Mouse (Mus musculus) left cerebral cortex, adult 9 months (tissue): Measurements from ENCODE around the gene Plg.
A peak's percentile ranks its signal among the peaks of the same experiment; 100 is the strongest.

ENCODE experiments used
- DNase-seq, 2 experiments: peaks; one replicate each; pipeline ENCODE4 v3.0.0; 2022; ENCODE audit warnings: low spot score in 2 of 2

Plg gene

DNA sequence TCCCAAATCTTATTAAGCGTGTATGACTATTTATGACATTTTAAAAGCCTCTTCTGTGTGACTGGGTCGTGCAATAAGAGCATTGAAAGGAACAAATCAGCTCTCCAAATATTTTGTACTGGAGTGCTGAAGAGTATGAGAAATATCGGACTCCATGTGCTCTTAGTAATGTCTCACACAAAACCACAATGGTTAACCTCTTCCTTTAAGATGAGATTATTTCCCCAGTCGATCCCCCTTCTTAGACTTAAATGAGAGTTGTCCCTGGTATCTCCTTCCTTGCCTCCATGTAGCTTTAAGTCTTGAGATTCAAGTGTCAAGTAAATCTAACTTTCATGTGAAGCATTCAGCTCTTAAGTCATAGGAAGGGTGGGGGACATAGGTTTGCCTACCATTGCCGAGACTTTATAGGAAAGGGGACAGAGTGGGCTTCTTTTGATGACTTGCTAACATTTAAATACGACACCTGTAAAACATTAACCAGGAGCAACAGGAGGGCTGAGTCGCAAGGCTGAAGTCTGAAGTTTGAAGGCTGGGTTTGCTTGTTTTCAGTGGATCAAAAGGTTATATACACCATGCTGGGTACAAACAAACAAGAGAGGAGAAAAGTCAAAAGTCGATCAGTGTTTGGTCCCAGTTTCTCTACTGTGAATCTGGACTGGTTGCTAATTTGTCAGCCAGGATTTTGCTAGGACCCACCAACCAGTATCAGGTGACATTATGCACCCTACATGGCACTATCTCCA is 6.8 kb downstream of the Plg start:
- DNase-seq: no peak

DNA sequence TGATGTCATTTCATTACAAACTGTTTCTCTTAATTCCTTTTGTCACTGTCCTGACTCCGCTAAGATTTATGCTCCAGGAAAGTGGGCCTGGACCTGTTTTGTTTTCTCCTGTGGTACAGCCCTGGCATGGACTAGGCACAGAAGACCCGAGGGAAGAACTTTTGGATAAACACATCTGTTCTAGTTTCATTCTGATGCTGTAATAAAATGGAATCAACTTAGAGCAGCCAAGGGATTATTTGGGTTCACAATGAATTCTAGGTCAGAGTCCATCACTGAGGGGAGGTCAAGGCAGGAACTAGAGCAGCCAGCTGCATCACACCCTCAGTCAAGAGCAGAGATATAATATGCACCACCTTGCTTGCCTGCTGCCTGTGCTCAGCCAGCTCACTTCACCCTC is 9.4 kb downstream of the Plg start:
- no peak for DNase-seq

DNA sequence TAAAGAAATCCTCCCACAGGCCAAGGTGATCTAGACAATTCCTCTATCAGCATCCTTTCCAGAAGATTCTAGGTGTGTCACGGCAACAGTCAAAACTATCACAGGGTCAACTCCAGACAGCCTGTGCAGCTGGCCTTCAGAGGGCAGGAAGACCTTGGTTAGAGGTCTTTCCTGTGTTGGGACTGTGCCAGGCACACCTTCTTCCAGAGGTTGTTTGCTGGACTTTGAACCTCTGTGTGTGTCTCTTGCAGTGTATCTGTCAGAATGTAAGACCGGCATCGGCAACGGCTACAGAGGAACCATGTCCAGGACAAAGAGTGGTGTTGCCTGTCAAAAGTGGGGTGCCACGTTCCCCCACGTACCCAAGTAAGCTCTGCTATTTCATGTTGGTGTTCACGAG is 9.8 kb downstream of the Plg start:
- no peak for DNase-seq

DNA sequence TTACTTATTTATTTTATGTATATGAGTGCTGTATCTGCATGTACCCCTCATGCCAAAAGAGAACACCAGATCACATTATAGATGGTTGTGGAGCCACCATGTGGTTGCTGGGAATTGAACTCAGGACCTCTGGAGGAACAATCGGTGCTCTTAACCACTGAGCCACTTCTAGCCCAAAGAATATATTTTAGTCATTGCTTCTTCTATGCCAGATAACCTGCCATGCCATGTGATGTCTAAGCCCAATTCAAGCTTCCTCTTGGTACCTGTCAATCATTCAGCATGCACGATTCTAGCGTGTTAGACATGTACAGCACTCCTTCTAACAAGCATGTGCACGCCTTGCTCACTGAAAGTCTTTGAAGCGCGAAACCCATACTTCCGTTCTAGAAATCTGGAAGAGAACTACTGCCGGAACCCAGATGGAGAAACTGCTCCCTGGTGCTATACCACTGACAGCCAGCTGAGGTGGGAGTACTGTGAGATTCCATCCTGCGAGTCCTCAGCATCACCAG is 17.8 kb downstream of the Plg start:
- no peak for DNase-seq

DNA sequence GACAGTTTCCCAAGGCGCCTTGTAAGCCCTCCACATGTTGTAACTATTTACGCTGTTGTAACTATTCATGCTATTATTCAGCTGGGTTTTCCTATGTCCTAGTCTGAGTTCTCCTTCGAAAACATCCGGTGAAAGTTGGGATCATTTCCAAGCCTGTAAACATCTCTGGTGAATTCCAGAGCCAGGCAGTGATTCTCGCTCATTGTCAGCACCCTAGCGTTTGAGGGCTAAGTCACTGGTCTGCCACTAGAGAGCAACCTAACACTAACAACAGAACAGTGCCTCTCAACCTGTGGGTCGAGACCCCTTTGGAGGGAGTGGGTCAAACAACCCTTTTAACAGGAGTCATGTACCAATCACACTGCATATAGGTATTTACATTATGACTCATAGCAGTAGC is 25.0 kb downstream of the Plg start:
- DNase-seq: no peak

DNA sequence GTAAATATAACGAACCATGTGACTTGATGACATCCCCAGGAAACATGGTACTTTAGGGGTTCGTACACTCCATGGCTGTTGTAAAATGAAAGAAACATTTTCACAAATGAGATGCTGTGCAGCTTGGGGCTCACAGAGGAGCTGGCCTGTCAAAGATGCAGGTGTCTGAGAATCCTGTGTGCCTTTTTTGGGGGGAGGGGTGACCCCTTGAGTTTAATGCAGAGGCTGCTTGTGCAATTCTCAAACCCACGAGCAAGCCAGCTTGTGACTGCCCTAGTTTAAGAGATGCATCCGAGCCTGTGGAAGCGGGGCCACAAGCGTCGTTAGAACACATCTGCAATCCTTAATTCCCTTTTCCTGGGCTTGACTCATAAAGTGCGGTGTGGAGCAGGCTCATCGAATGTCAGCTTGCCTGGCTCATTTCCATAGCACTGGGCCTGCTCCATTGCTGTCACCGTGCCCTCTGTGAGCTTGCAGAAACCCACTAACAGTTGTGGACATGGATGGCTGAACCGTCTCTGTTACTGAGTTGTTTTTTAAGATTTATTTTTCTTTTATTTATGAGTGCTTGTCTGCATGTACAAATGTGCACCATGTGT is 31.0 kb downstream of the Plg start:
- no peak for DNase-seq

DNA sequence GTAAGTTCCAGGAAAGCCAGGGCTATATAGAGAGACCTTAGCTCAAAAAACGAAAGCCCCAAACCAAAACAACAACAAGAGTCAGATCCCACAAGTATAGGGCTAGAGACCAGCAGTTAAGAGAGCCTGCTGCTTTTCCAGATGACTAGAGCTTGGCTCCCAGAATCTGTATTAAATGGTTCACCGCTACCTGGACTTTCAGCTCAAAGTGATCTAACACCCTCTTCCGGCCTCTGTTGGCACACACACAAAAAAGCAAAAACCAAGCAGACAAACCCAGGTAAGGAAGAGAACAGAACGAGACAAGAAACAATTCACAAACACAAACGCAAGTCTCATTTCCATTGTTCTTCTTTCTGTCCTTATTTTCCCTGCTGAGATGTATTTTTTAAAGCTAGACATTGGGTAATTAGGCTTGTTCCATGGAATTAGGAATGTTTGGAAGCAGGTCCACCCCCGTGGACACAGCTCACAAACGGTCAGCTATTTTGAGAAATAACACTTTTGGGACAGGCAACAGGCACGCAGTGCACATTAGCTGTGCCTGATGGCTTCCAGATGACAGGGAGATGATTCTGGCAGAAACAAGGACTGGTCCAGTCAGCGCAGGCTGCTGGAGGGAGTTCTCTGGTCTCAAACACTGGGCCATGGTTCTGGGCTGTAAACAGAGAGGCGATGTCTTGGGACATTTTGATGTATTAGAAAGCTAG is 33.9 kb downstream of the Plg start:
- no peak for DNase-seq

DNA sequence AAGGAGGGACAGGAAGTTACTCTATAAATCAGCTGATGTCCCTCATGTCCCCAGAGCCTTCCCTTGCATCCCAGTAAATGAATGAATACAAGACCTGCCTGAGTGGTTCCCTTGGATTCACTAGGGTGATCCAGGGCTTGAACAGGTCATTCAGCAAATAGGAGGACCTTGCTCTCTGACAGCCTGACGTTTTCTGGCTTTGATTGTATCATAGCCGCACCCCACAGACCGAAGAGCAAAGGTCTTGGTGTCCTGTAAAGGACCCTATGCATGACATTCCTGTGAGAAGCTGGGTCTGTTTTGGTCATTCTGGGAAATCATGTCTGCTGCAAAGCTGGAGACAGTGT is 34.5 kb downstream of the Plg start:
- DNase-seq: no peak

DNA sequence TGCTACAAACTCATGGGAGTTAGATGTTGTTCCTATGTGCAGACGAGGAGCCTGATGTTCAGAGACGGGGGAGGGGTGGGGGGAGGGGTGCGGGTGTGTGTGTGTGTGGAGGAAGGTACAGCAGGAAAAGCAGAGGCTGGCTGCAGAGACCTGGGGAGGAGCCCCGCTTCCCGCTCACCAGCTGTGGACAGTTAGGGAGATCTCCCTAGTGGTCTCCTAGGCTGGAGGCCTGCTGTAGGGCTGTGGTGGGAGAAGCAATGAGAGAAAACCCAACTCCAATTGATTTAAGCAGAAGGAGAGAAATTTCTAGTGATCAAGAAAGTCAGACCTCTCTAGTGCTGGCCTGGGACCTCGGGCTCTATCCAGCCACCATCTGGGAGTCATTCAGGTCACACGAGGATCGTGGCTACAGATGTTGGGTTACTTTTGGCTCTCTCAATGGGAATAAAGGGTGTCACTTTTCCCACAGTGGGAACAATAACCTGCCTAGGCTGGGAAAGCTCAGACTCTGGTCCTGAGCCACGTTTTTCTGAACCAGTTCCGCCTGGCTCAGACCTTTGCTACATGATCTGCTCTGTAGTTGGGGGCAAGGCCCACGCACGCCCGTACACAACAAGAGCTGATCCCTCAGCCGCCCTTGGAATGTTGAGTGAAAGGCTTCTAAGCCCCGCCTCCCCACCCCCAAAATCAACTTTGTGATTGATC is 36.8 kb downstream of the Plg start:
- no peak for DNase-seq

DNA sequence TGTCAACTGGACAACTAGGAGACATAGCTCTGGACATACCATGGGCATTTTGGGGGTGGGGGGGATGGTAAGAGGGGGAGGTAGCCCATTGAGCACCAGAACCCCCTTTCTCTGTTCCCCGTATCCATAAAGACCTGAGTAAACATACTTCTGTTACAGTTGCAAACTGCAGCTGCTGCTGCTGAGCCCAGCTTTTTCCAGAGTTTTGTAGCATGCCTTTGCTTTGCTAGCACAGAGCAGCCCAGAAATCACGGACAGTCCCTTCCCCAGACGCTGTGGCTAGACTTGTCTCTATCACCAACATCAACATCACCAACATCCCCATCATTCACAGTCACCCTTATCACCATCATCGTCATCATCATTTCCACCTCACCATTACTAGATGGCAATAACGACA is 37.3 kb downstream of the Plg start:
- DNase-seq: no peak

DNA sequence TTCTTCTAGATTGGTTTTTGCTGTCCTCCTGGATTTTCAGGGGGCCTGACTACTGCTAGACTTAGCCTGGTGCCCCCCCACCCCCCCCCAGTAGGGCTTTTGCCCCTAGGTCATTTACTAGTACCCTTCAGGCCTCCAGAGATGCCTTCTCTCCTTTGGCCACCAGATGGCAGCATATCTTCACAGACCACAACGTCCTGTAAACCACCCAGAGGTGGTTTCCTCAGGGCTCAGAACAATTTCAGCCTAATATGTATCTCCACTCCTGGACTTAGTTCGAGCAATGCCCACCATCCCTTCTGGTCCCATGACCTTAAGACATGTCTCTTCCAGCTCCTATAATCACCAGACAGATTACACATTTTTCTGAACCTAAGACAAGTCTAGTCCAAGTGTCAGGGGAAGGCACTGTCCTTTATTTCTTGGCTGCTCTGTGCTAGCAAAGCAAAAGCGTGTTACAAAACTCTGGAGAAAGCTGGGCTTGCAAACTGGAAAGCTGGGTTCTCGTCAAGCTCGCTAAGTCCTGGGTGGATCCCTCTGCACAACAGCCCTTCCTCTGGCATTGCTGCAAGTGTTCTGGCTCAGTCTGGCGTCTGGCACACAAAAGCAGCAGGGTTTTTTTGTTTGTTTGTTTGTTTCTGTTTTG is 38.0 kb downstream of the Plg start:
- DNase-seq: peak in 1 of 2 experiments; percentile 83

DNA sequence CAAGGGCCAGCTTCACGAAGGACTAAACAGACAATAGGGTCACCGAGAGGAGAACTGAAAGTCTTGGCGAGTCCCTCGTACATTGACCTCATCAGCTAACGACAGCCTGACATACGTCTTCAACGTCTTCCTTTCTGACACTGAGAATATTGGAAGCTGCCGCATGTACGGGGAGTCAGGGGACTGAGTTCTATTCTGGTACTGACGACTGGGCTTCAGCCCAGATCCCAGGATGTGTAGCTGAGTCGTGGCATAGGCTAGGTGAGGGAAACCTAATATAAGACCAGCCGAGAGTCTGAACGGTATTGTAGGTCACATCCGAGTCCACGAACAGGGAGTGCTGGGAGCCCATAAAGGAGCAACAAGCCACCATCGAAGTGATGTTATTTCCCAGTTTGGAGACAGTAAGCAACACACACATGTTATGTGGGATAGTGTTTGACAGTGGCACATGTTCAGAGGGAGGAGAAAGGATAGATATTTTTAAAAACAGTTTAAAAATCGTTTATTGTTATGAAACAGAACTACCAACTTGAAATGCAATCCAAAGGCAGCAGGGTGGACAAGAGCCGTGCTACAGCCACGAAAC is 41.2 kb downstream of the Plg start:
- peak in 1 of 2 experiments; percentile 14 for DNase-seq

DNA sequence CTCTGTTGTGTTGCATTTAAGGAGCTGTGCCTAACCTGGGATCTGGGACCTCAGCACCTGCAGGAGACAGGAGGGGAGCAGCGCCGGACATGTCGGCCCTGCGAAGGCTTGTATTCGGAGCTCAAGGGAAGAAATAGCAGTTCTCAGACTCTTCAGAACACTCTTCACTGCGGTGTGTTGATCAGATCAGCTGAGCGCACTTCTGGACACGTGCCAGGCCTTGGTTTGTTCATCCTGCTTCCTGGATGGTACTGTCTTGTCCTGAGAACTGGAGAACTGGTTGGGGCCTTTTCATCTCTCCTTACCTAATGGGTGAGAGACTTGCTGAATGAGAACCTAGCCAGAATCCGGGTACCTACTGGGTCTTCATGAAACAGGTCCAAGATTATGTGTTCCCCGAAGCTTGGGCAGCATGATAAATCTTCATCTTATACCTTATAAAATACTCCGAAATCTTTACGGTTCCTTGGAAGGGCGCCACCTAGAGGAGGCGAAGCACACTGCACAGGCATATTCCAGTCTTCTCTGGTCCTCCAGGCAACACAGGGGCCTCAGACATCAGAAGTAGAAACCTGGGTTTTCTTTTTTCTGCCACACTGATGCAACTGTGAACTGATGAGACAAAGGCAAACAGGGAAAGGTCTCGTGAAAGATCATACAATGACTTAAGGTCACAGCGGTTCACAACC is 42.6 kb downstream of the Plg start:
- DNase-seq: peak in 1 of 2 experiments; percentile 24

DNA sequence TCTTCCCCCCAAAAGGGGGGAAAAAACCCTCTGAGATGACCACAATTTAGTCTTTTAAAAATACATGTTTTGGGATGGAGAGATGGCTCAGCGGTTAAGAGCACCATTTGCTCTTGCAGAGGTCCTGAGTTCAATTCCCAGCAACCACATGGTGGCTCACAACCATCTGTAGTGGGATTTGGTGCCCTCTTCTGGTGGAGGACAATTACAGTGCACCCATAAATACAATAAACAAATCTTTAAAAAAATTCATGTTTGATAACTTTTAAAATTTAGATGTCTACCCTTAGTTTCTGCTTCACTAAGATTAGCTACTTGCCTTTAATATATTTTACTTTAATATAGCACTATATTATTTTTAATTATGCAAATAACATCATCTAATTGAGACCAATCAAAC is 43.7 kb downstream of the Plg start:
- no peak for DNase-seq

DNA sequence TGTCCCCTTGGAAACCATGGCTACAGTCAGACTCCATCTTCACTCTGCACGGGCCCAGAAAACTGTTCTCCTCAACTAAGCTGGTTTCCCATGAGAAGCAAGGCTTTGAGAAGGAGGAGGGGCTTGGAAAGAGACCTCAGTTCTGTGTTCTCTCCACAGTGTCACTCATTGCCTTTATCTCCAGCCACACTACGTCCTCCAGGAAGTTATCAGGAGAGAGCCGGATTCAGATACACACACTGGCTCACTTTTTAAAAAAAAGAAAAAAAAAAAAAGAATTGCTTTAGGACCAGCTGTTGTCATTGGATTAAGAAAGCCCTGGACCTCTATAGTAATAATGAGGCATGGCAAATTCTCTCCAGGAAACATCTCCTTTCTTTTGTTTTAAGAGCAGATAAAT is 48.7 kb downstream of the Plg start:
- DNase-seq: no peak

DNA sequence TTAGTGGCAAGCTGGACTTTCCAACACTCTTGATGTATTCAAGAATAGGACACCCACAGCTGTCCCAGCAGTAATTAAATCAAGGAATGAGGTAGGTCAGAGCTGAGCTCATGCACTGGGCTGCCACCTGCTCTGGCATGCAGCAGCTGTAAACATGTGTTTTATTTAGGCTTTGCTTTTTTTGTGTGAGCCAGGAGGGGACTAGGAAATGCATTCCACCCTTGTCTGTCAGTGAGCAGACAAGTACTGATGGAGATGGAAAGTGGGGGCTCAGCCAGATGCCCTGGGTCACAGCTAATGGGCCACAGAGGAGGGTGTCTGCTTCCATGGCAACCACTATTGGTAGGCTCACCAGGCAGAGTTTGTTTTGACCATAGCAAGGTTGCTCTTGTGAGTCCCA is 50.0 kb downstream of the Plg start:
- DNase-seq: no peak

DNA sequence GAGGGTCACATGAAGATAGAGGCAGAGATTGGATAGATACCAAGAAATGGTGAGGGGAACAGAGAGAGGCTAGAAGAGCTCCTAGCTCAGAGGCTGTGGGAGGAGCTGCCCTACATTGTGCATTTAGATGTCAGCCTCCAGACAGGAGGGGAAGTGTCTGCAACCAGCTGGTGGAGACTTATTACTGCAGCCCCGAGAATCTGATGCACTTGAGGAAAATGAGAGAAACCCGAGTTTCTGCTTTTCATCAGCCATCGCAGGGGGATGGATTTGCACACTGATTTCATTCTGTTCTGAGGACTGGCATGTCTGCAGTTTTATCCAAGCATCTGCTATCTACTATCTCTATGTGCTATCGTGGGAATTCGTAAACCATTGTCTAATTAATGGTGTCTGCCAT is 53.3 kb downstream of the Plg start:
- peak; percentile 40 to 46 for DNase-seq

DNA sequence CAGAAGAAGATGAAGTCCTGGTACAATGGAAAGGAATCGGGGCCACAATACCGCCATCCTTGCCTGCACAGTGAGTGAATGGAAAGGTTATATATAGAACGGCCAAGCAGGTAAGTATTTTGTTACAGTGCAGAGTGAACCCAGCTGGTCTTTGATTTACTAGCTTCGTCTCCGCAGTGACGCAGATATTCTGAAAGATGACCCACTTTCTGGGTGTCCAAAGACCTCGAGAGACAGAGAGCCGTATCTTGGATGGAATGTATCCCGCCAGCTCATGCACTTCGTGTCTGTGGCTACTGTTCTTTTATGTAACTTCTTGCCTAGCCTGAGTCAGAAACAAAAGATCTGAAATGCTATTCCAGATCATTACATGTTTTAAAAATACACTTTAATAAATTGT is 59.4 kb downstream of the Plg start:
- DNase-seq: no peak

DNA sequence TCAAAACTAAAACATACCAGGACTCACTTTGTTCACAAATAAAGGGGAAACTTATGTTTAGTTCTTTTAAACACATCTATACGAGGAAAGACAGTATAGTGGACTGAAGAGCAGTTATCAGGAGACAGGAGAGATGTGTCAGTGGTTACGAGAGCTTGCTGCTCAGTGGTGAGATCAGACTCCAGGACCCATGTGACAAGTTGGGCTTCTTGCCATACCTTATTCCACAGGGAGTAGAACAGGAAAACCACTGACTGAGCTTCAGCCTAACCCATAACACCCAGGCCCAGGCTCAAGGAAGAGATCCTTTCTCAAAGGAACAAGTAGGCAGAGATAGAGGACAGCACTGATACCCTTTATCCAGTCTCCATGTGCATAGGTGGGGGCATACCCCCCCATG is 66.2 kb downstream of the Plg start:
- DNase-seq: no peak

DNA sequence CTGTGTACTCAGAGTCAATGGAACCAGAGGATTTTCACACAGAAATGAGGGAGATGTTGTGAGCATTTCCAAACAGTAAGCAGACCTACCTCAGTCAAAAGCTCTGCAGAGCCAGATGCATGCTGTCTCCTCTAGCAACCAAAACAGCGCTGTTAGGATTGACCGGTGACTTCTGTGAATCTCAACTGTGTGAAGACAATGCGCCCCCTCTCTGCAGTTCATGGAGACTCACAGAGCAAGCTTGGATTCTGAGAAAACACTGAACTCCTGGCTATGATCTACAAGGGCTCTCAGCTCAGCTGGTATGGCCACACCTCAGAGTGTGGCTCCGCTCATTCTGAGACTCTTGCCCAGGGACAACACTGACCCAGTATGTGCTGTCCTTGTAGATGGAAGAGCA is 72.8 kb downstream of the Plg start:
- DNase-seq: no peak
